Mouse (Mus musculus) forebrain, embryonic 11.5 days (tissue): ENCODE results near the gene Hapln2. TPM values are rescaled to one million over a fixed set of nuclear protein-coding genes. Genes with fewer than 3 reads are reported as not detected.

Experiments
- ATAC-seq: fragments of 200-750 bp; cut with Nextera tagmentation; replicated peaks from 2 replicates; pipeline ENCODE4 v1.8.0; 2017; ENCODE audit warnings: moderate TSS enrichment; ENCODE audit not compliant: low FRiP score
- DNase-seq: peaks from one replicate; pipeline ENCODE4 v3.0.0-alpha.2; 2017; ENCODE audit warnings: low spot score
- H3K27ac ChIP-seq: fragments of 300-500 bp; sonication (generic); 2 replicates; pipeline ENCODE4 v1.5.1; 2014; ENCODE audit warnings: low read depth, low read length
- H3K27me3 ChIP-seq: fragments of 300-500 bp; sonication (generic); 2 replicates; pipeline ENCODE4 v1.6.1; 2014; ENCODE audit warnings: mild to moderate bottlenecking, low read length, mixed read lengths; ENCODE audit not compliant: control insufficient read depth, insufficient read depth
- H3K36me3 ChIP-seq: fragments of 300-500 bp; sonication (generic); 2 replicates; pipeline ENCODE4 v1.6.1; 2014; ENCODE audit warnings: mild to moderate bottlenecking, low read length, moderate library complexity, mixed read lengths; ENCODE audit not compliant: control insufficient read depth, insufficient read depth
- H3K4me1 ChIP-seq: fragments of 300-500 bp; sonication (generic); replicated peaks from 2 replicates; pipeline ENCODE4 v1.6.1; 2014; ENCODE audit warnings: low read length, mixed read lengths; ENCODE audit not compliant: control insufficient read depth, insufficient read depth
- H3K4me2 ChIP-seq: fragments of 300-500 bp; sonication (generic); 2 replicates; pipeline ENCODE4 v1.6.1; 2014; ENCODE audit warnings: low read depth, mild to moderate bottlenecking, low read length, moderate library complexity, mixed read lengths; ENCODE audit not compliant: severe bottlenecking
- H3K4me3 ChIP-seq: fragments of 300-500 bp; sonication (generic); 2 replicates; pipeline ENCODE4 v1.5.1; 2014; ENCODE audit warnings: low read depth, low read length
- H3K9ac ChIP-seq: fragments of 300-500 bp; sonication (generic); 2 replicates; pipeline ENCODE4 v1.6.1; 2014; ENCODE audit warnings: low read length
- H3K9me3 ChIP-seq: fragments of 300-500 bp; sonication (generic); 2 replicates; pipeline ENCODE4 v1.6.1; 2016; ENCODE audit warnings: low read length, mixed read lengths; ENCODE audit not compliant: control insufficient read depth
- WGBS: fragments of 180-500 bp; shearing (Covaris S2); extraction: QIAGEN DNeasy Blood & Tissue Kit; methylation state at CpG from one replicate; pipeline ENCODE4 v1.1.7; 2014; 5-methylcytosine and 5-hydroxymethylcytosine counted together
- polyA plus RNA-seq: library from polyadenylated mRNA; unstranded; fragments of >200 nt; fragmentation: Nextera tagmentation; extraction: Ambion mirVana; gene quantifications from 2 replicates; pipeline ENCODE4 v1.2.1, GENCODE M21; 2014

Hapln2 gene
- polyA plus RNA-seq, 1 experiment from 2014 or later, result 0.27 TPM

DNA sequence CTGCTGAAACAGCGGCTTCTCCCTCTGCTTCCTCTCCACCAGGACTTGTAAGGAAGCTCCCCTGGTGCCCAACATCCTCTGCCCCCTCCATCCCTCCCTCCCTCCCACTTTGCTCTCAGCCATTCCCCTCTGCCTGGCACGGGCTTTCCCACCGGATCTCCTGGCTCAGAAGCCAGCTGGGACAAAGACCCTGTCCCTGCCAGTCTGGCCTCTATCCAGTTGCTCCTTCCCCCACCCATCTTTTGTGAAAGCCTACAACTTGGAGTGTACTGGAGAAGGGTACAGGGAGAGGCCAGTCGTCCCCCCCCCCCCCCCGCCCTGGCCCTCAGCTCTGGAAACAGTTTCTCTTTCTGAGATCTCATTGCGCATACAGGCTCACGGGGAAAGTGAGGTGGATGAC is 28.6 kb downstream of the Hapln2 start:
- H3K27ac ChIP-seq, result no peak overlapping the region
- WGBS, result 1% methylated on average over 6 of the region's 7 CpGs
- no peak overlapping the region for H3K9ac ChIP-seq
- H3K4me3 ChIP-seq, result no peak overlapping the region
- ATAC-seq (no peak), DNase-seq (no peak)
- peaks cover 13% of the 10 kb centered on the region for H3K4me1 ChIP-seq
- no peak overlapping the region for H3K4me2 ChIP-seq
- H3K9me3 ChIP-seq, result no peaks in the 10 kb centered on the region
- H3K27me3 ChIP-seq, result peaks cover 88% of the 10 kb centered on the region
- H3K36me3 ChIP-seq, result no peaks in the 10 kb centered on the region

DNA sequence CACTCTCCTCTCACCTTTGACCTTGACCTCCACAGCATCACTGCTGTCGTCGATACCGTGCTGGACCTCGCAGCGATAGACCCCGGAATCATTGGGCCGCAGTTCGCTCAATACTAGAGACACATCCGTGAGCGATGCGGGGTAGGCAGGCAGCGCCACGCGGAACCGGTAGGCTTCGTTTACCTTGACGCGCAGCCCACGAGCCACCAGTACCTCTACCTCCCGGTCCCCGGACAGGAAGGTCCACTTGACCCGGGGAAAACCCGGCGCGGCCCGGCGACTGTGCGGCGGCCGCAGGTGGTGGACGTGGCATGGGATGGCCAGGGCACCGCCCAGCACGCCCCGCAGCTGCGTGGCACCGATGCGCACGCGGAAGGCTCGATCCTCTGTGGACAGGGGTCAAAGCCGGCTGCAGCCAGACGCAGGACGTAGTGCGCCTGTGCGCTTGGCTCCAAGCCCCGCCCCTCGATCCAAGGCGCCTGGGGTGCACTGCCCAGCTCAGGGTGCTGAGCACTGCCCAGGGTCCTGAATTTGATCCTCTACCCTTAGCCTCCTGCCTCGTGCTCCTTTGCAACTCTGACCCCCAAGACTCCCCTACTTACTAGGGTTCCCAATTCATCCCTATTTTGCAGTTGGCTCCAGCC is 30.3 kb downstream of the Hapln2 start:
- Histone ChIP-seq H3K4me3 (peak overlapping the region; percentile 28), H3K4me2 (peak overlapping the region; percentile 60), H3K9ac (peak overlapping the region; percentile 24; the same call in 1 of the 2 replicates), H3K4me1 (peaks cover 13% of the 10 kb centered on the region), H3K27me3 (peaks cover 82% of the 10 kb centered on the region), H3K36me3 (no peaks in the 10 kb centered on the region), H3K9me3 (no peaks in the 10 kb centered on the region), H3K27ac (no peak overlapping the region)
- WGBS, result under 1% methylated on average over 49 of the region's 49 CpGs
- DNase-seq, result no peak
- ATAC-seq, result no peak

DNA sequence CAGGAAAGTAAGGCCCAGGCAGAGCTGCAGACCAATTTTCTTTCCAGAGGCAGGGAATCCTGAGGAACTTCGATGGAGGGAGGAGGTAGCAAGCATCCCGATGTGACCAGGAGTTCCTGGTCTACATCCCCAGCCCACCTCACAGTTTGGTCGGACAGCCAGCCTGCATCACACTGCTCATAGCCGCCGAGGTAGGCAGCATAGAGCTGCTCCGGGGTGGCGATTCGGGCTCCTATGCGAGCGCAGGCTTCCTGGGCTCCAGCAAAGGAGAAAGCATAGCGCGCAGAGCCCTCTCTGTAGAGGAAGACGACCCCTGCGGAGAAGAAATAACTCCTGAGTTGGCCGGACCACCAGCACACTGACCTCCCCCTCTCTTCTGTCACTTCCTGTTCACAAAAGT is 31.0 kb downstream of the Hapln2 start:
- DNase-seq (no peak), ATAC-seq (no peak)
- Histone ChIP-seq H3K9ac (no peak overlapping the region), H3K36me3 (no peaks in the 10 kb centered on the region), H3K27ac (no peak overlapping the region), H3K4me1 (peaks cover 13% of the 10 kb centered on the region), H3K27me3 (peaks cover 75% of the 10 kb centered on the region), H3K4me2 (peak overlapping the region; percentile 60), H3K4me3 (peak overlapping the region; percentile 28; the same call in 1 of the 2 replicates), H3K9me3 (no peaks in the 10 kb centered on the region)
- under 1% methylated on average over 15 of the region's 15 CpGs for WGBS

DNA sequence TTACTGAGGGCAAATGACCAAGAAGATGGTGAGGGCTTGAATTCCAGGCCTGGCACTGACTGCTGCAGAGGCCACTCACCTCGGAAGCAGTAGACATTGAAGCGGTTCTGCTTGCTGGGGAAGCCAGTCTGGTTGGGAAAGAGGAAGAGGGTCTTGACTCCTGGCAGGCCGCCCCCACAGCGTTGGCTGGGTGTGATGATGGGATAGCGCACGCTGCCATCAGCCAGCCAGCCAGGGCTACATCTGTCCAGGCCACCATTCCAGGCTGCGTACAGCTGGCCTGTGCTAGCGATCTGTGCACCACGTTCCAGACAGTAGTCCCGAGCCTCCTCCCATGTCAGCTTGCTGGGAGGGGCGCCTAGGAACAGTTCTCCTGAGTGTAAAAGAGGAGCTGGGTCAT is 32.1 kb downstream of the Hapln2 start:
- no peak overlapping the region for H3K27ac ChIP-seq
- H3K4me3 ChIP-seq, result no peak overlapping the region
- no peak overlapping the region for H3K4me2 ChIP-seq
- no peak overlapping the region for H3K9ac ChIP-seq
- peak; percentile 49 for DNase-seq
- ATAC-seq, result no peak
- WGBS, result 25% methylated on average over 11 of the region's 11 CpGs
- H3K36me3 ChIP-seq, result no peaks in the 10 kb centered on the region
- H3K4me1 ChIP-seq, result peaks cover 13% of the 10 kb centered on the region
- peaks cover 65% of the 10 kb centered on the region for H3K27me3 ChIP-seq
- no peaks in the 10 kb centered on the region for H3K9me3 ChIP-seq

DNA sequence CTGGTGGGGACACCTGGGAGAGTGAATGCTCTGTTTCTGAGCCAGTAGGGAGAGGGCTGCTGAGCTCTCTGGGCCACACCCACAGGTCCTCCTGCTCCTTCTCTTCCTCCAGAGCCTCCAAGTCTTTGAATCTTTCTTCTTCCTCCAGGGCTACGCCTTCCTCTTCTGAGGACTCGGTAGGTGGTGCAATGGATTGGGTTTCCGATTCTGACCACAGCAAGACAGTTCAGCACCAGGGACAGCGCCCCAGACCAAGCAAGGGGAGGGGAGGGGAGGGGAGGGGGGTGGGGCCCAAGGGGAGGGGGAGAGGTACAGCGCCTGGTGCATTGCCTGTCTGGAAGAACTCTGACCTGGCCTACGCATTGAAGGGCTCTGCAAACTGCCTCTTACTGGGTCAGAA is 33.9 kb downstream of the Hapln2 start:
- WGBS, result under 1% methylated on average over 6 of the region's 6 CpGs
- Histone ChIP-seq H3K27me3 (peaks cover 51% of the 10 kb centered on the region), H3K9ac (no peak overlapping the region), H3K27ac (no peak overlapping the region), H3K36me3 (no peaks in the 10 kb centered on the region), H3K4me2 (no peak overlapping the region), H3K4me3 (no peak overlapping the region), H3K9me3 (no peaks in the 10 kb centered on the region), H3K4me1 (peaks cover 9% of the 10 kb centered on the region)
- no peak for ATAC-seq
- DNase-seq, result peak; percentile 85

DNA sequence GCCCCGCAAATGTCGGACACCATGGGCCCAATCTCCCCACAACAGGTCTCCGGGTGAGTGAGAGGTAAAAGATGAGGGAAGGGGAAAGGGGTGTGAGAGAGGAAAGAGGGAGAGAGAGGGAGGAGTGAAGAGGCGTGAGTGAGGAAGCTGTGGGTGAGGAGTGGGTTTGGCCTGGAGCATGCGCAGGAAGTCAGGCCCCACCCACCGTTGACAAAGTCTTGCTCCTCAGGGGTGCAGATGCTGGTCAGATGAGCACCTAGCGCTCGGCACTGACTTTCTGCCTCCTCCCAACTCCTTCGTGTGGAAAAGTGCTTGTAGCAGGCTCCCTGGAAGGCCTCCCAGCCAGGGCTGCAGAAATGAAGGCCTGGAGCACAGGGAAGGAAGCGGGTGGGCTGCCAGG is 37.4 kb downstream of the Hapln2 start:
- DNase-seq (peak; percentile 50), ATAC-seq (no peak)
- peaks cover 17% of the 10 kb centered on the region for H3K27me3 ChIP-seq
- no peak overlapping the region for H3K9ac ChIP-seq
- WGBS, result 33% methylated on average over 10 of the region's 10 CpGs
- H3K36me3 ChIP-seq, result no peaks in the 10 kb centered on the region
- no peak overlapping the region for H3K4me2 ChIP-seq
- peaks cover 23% of the 10 kb centered on the region for H3K4me1 ChIP-seq
- H3K4me3 ChIP-seq, result no peak overlapping the region
- H3K27ac ChIP-seq, result no peak overlapping the region
- no peaks in the 10 kb centered on the region for H3K9me3 ChIP-seq

DNA sequence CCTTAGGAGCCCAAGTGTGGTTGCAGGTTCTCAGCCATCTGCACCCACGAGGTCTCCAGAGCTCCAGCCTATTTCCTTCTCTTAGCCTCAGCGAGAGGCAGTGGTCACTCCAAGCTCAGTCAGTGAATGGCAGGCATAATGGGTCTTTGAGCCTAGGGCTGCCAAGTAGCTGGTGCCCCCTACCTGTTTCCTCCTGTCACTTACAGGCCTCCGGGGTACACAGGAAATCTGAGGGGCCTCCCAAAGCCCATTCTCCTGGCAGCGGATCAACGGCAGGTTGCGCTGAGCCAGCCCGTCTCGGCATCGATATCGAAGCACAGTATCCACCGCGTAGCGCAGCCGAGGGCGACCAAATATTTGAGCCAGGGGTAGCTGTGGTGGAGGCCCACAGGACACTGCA is 39.3 kb downstream of the Hapln2 start:
- Histone ChIP-seq H3K4me1 (peaks cover 36% of the 10 kb centered on the region), H3K9ac (peak overlapping the region; percentile 33; the same call in 1 of the 2 replicates), H3K27me3 (peaks cover 6% of the 10 kb centered on the region), H3K27ac (no peak overlapping the region), H3K4me2 (peak overlapping the region; percentile 66), H3K36me3 (no peaks in the 10 kb centered on the region), H3K4me3 (peak overlapping the region; percentile 25), H3K9me3 (no peaks in the 10 kb centered on the region)
- WGBS, result 7% methylated on average over 15 of the region's 15 CpGs
- peak; percentile 61 for DNase-seq
- no peak; the same call in 1 of the 2 replicates for ATAC-seq

DNA sequence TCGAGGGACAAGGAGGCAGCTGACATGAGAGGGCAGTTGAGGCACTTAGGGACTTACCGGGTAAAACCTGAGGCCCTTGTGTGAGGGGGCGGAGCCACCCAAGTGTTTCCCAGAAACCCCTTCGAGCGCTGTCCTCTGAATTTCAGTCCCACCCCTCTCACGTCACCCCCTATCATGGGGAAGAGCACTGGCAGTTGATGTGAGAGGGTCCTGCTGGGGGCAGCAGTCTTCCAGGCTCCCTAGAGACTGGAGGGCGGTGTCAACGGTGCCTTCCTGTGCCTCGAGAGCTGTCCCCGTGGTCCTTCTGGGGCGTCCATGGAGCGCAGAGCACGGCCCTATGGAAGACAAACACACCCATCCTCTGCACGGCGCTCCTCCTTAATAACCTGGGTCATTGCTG is 39.8 kb downstream of the Hapln2 start:
- Histone ChIP-seq H3K4me2 (peak overlapping the region; percentile 66), H3K9me3 (no peaks in the 10 kb centered on the region), H3K36me3 (no peaks in the 10 kb centered on the region), H3K27ac (0 out of 2 replicates have a peak overlapping the region, but pooled peaks have one; percentile 8), H3K27me3 (peaks cover 6% of the 10 kb centered on the region), H3K4me3 (peak overlapping the region; percentile 25), H3K9ac (peak overlapping the region; percentile 33; the same call in 1 of the 2 replicates), H3K4me1 (peaks cover 41% of the 10 kb centered on the region)
- DNase-seq (peak; percentile 86), ATAC-seq (peak; percentile 62)
- under 1% methylated on average over 15 of the region's 15 CpGs for WGBS

DNA sequence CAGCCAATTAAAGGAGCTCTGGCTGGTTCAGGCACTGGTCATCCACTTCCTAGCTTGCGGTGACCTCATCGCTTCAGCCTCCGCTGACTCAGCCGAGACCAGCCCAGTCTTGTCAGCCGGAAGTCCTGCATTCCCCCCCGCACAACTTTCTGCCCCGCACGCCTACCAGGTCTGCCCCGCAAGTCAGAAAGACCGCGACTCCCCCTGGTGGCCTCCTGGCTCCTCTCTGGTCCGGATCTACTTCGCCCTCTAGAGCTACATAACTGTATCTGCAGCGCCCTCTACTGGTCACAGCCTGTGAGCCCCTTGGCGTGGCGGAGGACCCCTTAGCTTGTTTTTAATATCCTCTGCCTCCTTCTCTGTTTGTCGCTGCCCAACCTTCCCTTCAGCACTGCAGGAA is 40.5 kb downstream of the Hapln2 start:
- WGBS, result under 1% methylated on average over 17 of the region's 17 CpGs
- ATAC-seq, result peak; percentile 75
- Histone ChIP-seq H3K27me3 (peaks cover 6% of the 10 kb centered on the region), H3K9me3 (no peaks in the 10 kb centered on the region), H3K4me2 (peak overlapping the region; percentile 66), H3K36me3 (no peaks in the 10 kb centered on the region), H3K27ac (0 out of 2 replicates have a peak overlapping the region, but pooled peaks have one; percentile 8), H3K4me1 (peaks cover 48% of the 10 kb centered on the region), H3K9ac (peak overlapping the region; percentile 33; the same call in 1 of the 2 replicates), H3K4me3 (peak overlapping the region; percentile 25)
- DNase-seq, result peak; percentile 100
